ENCODE assay signal across 30 mouse cellular contexts in the genomic region with DNA sequence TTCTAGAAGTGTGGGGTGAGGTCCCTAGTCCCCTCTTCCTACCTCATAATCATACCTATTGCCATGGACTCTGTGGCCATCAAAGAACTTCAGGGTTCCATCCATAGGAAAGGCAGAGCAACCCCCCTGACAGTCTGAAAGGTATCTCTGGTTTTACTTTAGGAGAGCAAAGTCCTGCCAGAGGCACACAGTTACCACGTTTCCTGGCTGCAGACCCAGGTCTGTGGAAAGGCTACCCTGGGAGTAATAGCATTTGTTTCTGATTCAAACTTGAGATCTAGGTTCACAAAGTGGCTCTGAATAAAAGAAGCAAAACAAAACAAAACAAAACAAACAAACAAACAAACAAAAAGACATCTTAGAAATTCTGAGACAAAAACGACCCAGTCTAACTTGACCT. TPM values are rescaled to one million over a fixed set of nuclear protein-coding genes. Genes with fewer than 3 reads are reported as not detected.
"Had no signal": no experiment of that assay in that cellular context is flagged by ENCODE, and none has a peak within 500 bp of the region (broad histone marks: within the 10 kb centered on the region; RNA-seq: fewer than 3 reads in every experiment).

No protein-coding gene starts in this region.

- H3K27ac ChIP-seq: embryonic facial prominence, embryonic 10.5 days; embryonic facial prominence, embryonic 12.5 days; embryonic facial prominence, embryonic 13.5 days; embryonic facial prominence, embryonic 15.5 days; forebrain, embryonic 10.5 days; forebrain, embryonic 12.5 days; forebrain, embryonic 13.5 days; forebrain, embryonic 15.5 days; gastrocnemius, adult 2 months had no signal

- H3K36me3 ChIP-seq: embryonic facial prominence, embryonic 10.5 days; embryonic facial prominence, embryonic 12.5 days; embryonic facial prominence, embryonic 13.5 days; embryonic facial prominence, embryonic 15.5 days; forebrain, embryonic 10.5 days; forebrain, embryonic 12.5 days; forebrain, embryonic 15.5 days had no signal

- H3K9me3 ChIP-seq: embryonic facial prominence, embryonic 10.5 days; embryonic facial prominence, embryonic 12.5 days; embryonic facial prominence, embryonic 13.5 days; embryonic facial prominence, embryonic 15.5 days; forebrain, embryonic 10.5 days; forebrain, embryonic 12.5 days; forebrain, embryonic 13.5 days; forebrain, embryonic 15.5 days had no signal

- H3K4me3 ChIP-seq: embryonic facial prominence, embryonic 10.5 days; embryonic facial prominence, embryonic 12.5 days; embryonic facial prominence, embryonic 13.5 days; embryonic facial prominence, embryonic 15.5 days; erythroblast, embryonic 14.5 days; forebrain, embryonic 10.5 days; forebrain, embryonic 12.5 days; forebrain, embryonic 13.5 days; forebrain, embryonic 15.5 days; gastrocnemius, adult 2 months had no signal

- H3K4me2 ChIP-seq: embryonic facial prominence, embryonic 12.5 days; embryonic facial prominence, embryonic 13.5 days; embryonic facial prominence, embryonic 15.5 days; forebrain, embryonic 12.5 days; forebrain, embryonic 13.5 days; forebrain, embryonic 15.5 days had no signal

- H3K9ac ChIP-seq: embryonic facial prominence, embryonic 12.5 days; embryonic facial prominence, embryonic 13.5 days; embryonic facial prominence, embryonic 15.5 days; forebrain, embryonic 12.5 days; forebrain, embryonic 13.5 days; forebrain, embryonic 15.5 days; forebrain, postnatal 0 days had no signal

- ATAC-seq: forebrain, embryonic 13.5 days; forebrain, embryonic 14.5 days; forebrain, embryonic 15.5 days; forebrain, embryonic 16.5 days; forebrain, postnatal 0 days had no signal

- DNase-seq: cerebellum, adult 18-20 months; cerebellum, adult 2 months; cerebellum, adult 8-10 months; cerebellum, adult 9-10 months; cerebellum, adult 9-11 months; cerebellum, postnatal 10 days; cerebellum, postnatal 14 days; cerebellum, postnatal 25 days; cerebellum, postnatal 36 days; embryo, embryonic 11 days; forebrain, postnatal 0 days; gastrocnemius, adult 2 months; gastrocnemius, postnatal 10 days; gastrocnemius, postnatal 14 days; gastrocnemius, postnatal 25 days; gastrocnemius, postnatal 36 days; heart, adult 11 months had no signal

RNA-seq across cellular contexts. Expression of a gene that starts 37.3 kb away (rescaled TPM):
- total RNA-seq: gastrocnemius, adult 18-20 months; gastrocnemius, adult 2 months; gastrocnemius, adult 8-10 months; gastrocnemius, postnatal 25 days had no signal
